Mouse (Mus musculus): ENCODE measurements around the gene Slc22a23.

DNA sequence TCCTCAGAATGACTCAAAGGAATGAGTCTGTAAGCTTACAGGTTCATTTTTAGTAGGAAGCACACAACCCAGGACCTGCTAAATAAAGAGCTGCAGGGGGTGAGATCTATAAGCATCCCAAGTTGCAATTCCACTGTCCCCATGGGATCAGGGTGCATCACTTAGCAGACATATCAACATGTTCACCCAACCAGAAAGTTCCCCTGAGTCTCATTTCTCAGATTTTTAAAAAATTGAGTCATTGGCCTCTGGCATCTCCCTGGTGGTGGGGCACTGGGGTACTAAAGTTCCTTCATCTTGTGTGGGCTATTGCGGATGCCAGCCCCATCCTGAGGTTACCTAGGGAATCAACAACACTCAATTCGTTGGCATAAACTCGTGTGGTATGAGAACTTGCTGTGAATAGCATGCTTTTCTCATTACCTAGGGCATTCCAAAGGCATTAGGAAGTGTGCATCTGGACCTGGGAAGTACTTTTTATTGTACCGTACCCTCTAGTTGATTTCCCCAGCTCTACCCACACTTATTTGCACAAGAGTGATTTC lies 25.4 kb upstream of the Slc22a23 start:
- TF ChIP-seq CTCF (IDR thresholded peaks at IDR 0.05; ENCODE audit: low read depth), result no peak
- no peak for TF ChIP-seq EP300 (IDR thresholded peaks at IDR 0.05; ENCODE audit: low read depth)

All from liver, embryonic 14.5 days (tissue).